Mouse (Mus musculus) testis, postnatal 14 days (tissue): ENCODE results near the gene Enah.

Experiments
- DNase-seq: peaks from one replicate; pipeline ENCODE4 v3.0.0; 2021; ENCODE audit warnings: low spot score

Gene Enah

GRCm38 (mm10) chr1:181963827-181964226 is 56.0 kb downstream of the Enah start:
- no peak for DNase-seq

GRCm38 (mm10) chr1:181963351-181963750 is 56.4 kb downstream of the Enah start:
- no peak for DNase-seq

GRCm38 (mm10) chr1:181960383-181960782 is 59.4 kb downstream of the Enah start:
- no peak for DNase-seq

- DNase-seq: no peak
Measured at GRCm38 (mm10) chr1:181958392-181958791, 61.4 kb downstream of the Enah start.

- no peak for DNase-seq
Measured at GRCm38 (mm10) chr1:181957736-181958135, 62.1 kb downstream of the Enah start.

- DNase-seq: no peak
Measured at GRCm38 (mm10) chr1:181953547-181953946, 66.2 kb downstream of the Enah start.

GRCm38 (mm10) chr1:181951266-181951665 is 68.5 kb downstream of the Enah start:
- no peak for DNase-seq

- no peak for DNase-seq
Measured at GRCm38 (mm10) chr1:181950721-181951120, 69.1 kb downstream of the Enah start.

- no peak for DNase-seq
Measured at GRCm38 (mm10) chr1:181948191-181948590, 71.6 kb downstream of the Enah start.

GRCm38 (mm10) chr1:181937064-181937463 is 82.7 kb downstream of the Enah start:
- DNase-seq: no peak

- no peak for DNase-seq
Measured at GRCm38 (mm10) chr1:181928388-181928787, 91.4 kb downstream of the Enah start.

GRCm38 (mm10) chr1:181923384-181923783 is 96.4 kb downstream of the Enah start:
- DNase-seq: peak; percentile 89

- no peak for DNase-seq
Measured at GRCm38 (mm10) chr1:181921580-181922494, 98.0 kb downstream of the Enah start.

GRCm38 (mm10) chr1:181911841-181912240 is 107.9 kb downstream of the Enah start:
- no peak for DNase-seq

- DNase-seq: no peak
Measured at GRCm38 (mm10) chr1:181901706-181902373, 118.0 kb downstream of the Enah start.

GRCm38 (mm10) chr1:181900846-181901245 is 118.9 kb downstream of the Enah start:
- no peak for DNase-seq

GRCm38 (mm10) chr1:181898961-181899360 is 120.8 kb downstream of the Enah start:
- no peak for DNase-seq

- no peak for DNase-seq
Measured at GRCm38 (mm10) chr1:181896991-181897390, 122.8 kb downstream of the Enah start.

- no peak for DNase-seq
Measured at GRCm38 (mm10) chr1:181893721-181894120, 126.1 kb downstream of the Enah start.

- DNase-seq: no peak
Measured at GRCm38 (mm10) chr1:181889670-181890069, 130.1 kb downstream of the Enah start.

GRCm38 (mm10) chr1:181888801-181889200 is 131.0 kb downstream of the Enah start:
- peak; percentile 85 for DNase-seq

GRCm38 (mm10) chr1:181881532-181881931 is 138.3 kb downstream of the Enah start:
- no peak for DNase-seq

GRCm38 (mm10) chr1:181880752-181881325 is 139.0 kb downstream of the Enah start:
- DNase-seq: no peak
